Mouse (Mus musculus): ENCODE results near the gene Cog8.
"Not testable (repeated sequence)": the region's sequence is repeated elsewhere in the genome, so short reads cannot be mapped to it uniquely, and the experiment has no call there.

The Cog8 gene

DNA sequence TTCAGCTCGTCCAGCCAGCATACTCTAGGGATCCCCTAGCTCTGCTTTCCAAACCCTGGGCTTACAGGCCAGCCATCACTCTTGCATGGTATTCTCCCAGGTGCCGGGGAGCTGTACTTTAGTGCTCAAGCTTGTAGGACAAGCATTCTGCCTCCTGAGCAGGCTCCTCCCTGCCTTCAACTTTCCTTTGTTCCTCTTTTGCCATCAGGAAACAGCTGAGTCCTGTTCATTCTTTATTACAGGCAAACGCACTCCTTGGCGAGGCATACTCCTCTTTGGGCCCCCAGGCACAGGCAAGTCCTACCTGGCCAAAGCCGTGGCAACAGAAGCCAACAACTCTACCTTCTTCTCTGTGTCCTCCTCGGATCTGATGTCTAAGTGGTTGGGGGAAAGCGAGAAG lies 15.9 kb downstream of the Cog8 start:
- DNase-seq, result no peak

DNA sequence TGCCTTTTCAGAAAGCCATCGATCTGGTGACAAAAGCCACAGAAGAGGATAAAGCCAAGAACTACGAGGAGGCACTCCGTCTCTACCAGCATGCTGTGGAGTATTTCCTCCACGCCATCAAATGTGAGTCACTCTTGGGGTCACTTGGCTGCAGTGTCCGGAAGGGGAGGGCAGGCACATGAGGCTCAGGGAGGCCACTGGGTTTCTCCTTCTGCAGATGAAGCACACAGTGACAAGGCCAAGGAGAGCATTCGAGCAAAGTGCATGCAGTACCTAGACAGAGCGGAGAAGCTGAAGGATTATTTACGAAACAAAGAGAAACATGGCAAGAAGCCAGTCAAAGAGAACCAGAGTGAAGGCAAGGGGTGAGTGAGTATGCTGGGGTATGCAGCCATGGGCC lies 19.9 kb downstream of the Cog8 start:
- DNase-seq, result peak; percentile 30 to 41

DNA sequence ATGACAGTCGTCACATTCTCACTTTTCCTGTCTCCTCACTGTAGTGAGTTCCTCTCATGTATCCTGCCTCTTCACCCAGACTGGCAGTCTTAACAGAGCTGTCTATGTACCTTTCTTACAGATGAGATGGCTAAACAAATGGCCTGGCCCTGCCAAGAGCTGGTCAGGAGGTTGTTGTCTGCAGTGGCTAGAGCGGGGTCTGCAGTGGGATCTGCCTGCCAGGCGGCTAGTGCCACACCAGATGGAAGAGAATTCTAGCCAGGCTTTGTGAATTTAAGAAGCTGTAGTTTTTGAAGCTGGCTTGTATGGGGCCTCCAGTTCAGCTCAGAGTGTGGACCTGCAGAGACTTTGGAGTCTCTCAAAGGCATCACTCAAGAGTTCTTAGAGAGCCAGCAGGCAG lies 20.8 kb downstream of the Cog8 start:
- DNase-seq, result no peak

DNA sequence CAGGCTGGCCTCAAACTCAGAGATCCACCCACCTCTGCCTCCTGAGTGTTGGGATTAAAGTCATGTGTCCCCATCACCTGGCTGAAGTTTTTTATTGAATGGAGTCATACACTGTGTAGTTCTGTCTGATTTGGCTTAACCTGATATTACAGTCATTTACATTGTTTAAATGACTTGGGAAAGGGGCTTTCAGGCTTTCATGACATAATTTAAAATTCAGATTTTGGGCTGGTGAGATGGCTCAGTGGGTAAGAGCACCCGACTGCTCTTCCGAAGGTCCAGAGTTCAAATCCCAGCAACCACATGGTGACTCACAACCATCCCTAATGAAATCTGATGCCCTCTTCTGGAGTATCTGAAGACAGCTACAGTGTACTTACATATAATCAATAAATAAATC lies 22.9 kb downstream of the Cog8 start:
- not testable (repeated sequence) for DNase-seq

DNA sequence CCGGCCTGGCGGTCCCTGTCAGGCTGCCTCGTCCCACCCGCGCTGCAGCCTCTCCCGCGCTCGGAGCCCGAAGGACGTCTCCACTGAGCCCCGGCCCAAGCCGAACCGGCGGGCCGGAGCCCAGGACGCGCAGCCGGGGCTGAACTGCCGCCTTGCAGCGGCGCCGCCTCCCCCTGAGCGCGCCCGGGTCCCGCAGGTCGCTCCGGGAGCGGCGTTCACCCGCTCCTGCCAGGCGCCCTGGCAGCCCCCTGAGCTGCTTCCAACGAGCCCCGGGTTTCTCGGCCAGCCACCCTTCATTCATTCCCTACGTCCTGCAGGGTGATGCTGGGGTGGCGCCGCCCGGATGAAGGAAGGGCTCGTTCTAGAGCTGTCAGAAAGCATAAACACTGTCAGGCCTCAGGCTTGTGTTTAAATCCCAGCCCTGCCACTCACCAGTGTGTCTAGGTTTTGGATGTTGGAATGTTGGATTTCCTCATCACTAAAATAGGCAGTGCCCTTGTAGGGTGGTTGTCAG lies 24.9 kb downstream of the Cog8 start:
- DNase-seq, result no peak

DNA sequence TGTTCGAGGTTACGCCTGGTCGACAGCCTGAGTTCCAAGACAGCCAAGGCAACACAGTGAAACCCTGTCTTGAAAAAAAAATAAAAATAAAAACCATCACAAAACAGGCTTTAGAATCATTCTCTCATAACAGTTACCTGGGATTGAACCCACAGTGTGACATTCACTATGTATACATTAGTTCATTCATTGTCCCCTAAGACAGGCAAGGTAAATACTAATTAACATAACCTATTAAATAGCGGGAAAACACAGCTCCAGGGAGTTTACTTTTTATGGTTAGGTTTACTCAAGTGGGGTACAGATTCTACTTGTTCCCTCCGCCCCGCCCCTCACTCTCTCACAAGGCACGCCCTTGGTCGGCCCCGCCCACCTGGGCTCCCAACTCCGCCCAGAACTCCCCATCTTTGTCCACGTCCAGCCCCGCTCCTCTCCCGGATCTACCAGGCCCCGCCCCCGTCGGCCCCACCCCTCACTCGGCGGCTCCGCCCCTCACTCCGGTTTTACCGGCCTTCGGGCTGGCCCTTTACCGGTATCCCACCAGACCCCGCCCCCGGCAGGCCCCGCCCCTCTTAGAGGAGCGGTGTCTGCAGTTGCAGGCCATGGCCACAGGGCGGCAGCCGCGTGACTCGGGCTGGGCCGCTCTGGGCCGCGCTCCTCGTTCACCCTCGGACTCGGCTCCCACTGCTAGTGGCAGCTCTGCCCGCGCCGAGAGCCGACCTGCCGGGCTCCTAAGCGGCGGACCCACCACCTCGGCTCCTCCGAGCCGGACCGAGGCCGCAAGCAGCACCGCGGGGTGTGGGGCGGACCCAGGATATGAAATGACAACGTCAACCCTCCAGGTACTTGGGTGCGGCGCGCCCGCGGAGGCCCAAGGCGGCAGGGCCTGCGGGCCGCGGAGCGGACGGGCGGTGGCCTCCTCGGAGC lies 25.6 kb downstream of the Cog8 start, which contains the start of gene Vps4a:
Gene Vps4a, plus strand, starts transcription at position 573 of the 927 bp plus-strand sequence.
- peak; percentile 97 to 99 for DNase-seq

DNA sequence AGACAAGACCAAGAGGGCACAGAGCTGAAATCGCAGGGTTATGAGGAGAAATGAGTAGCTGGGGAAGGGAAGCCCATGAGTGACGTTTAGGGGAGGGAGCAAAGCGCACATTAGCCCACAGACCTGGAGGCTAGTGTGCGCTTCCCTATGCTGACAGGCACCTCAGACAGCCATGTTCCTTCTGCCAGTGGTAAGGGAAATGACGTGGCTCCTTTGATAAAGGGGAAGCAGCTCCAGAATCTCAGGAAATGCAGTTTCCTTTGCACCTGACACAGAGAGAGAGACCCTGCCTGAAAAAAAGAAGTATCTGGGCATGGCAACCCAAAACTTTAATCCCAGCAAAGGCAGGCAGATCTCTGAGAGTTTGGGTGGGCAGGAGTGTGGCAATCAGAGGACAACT lies 26.4 kb downstream of the Cog8 start:
- DNase-seq, result no peak

DNA sequence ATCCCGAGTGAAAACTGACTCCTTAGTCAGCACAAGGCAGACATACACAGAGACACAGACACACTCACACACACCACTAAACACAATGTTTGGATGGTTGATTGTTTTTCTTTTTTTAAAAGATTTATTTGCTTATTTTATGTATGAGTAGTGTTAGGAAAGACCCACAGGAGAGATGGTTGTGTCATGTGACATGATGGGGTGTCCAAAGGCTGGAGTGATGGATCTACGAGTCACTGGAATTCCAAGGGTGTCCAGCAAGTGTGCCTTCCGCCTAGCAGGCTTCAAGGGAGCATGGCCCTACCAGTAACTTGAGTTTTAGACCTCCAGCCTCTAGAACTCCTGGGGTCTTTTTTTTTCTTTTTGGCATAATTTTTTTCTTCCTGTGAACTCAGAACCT lies 27.2 kb downstream of the Cog8 start:
- DNase-seq, result no peak

DNA sequence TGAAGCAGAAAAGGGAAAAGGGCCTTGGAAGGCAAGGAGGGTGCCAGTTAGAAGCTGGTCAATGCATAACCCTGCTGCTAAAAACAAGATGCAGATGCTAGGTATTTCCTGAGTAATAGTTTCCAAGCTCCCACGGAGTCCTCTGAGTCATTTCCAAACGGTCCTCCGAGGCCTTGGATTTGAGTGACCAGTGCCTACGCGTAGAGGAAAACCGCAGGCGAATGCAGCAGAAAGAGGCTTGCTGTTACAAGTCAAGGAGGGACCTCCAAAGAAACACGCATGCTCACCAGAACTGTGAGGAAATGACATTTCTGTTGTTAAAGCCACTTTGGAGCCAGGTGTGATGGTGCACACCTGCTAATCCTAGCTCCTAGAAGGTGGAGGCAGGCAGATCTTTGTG lies 33.0 kb downstream of the Cog8 start:
- DNase-seq, result no peak

DNA sequence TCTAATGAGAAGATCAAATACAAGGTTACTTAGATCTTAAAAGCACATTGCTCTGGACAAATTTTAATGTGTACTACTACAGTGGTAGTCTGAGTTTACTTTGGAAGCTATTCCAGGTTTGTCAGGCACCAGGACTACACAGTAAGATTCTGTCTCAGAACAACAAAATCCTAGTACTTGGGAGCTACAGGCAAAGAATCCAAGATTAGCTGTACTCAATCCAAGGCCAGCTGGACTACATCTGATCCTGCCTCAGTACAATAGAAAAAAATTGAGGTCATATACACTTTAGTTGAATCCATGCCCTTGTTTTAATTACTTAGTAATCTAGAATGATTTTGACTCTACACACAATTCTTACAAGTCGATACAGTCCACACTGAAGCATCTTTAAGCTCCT lies 41.6 kb downstream of the Cog8 start:
- DNase-seq, result no peak

DNA sequence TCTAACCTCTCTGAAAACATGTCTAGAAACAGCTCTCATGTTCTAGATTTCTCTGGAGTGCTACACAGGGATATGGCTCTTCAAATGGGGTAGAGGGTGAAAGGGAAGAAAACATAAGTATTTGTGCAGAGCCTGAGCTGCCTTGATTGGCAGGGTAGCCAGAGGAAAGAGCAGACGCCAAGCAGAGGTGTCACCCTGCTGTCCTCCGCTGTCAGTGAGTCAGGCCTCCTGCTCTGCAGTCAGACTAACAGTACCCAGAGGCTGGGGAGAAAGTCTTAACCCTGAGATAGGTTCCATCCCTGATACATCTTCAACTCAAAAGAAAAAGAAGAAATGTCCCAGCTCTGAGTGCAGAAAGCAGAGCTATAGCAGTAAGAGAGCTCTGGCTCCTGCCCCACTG lies 43.8 kb downstream of the Cog8 start:
- DNase-seq, result no peak

DNA sequence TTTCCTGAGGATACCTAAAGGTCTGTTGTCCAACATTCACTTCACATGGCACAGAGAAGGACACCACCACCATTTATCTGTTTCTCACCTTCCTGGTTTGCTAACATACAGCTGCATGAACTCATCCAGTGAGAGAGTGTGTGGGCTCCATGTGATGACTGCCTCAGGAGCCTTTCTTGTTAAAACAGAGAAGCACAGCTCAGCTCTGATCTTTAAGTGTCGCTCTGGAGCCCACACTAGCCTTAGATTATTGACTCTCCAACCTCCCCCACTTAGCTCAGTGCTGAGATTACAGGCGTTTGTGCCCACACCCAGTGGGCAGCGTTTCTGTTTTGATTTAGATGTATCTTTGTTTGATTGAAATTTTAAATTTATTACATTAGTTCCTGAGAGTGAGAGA lies 48.7 kb downstream of the Cog8 start:
- DNase-seq, result no peak

DNA sequence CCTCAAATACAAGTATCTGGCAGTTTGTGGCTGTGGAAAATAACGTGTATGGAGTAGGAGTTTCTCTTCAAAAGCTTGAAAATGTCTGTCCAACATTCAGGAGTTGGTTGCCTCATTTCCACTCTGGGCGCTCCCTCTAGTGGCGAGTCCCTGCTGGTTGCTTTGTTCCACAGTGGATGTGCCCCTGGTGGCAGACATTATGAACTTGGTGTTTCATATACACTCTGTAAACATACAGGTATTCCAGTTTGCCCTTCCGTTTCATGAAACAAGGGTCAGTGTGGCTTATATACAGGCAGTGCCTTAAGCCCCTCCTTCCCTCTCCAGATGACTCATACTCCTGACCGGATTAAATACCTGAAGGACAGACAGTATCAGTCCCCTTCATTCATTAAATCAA lies 54.0 kb downstream of the Cog8 start:
- peak; percentile 76 to 91 for DNase-seq

DNA sequence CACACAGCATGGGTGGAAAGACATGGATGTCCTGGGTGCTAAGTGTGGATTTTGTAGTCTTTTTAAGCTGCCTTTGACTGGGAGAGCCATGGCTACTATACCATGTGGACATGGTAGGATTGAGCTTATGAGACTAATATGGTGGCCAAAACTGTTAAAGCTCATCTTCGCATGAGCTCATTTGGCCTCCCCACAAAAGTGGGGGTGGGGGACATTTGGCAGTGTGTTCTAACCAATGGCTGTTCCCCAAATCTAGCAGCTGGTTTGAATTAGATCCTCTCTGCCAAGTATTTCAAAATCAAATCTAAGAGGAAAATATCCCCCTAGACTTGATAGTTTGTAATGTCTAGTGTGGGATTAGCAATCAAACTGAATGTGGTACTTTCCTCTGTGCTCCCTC lies 57.4 kb downstream of the Cog8 start:
- no peak for DNase-seq

DNA sequence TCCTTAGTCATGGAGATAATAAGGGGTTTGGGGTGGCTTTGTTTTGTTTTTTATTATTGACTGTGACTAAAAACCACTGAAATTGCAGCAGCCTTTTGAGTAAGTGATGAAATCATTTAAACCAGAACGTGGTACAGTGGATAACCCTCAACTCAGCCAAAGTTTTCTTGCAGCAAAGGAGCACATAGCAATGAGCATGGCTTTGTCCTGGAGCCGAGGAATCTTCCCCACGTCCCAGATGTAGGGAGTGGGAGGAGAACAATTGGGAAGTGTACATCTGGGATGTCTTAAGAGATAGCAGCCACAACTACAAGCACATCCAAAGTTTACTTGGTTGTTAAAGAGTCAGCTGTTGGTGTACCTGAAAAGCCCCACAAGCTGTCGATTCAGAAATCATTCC lies 59.1 kb downstream of the Cog8 start:
- no peak for DNase-seq

DNA sequence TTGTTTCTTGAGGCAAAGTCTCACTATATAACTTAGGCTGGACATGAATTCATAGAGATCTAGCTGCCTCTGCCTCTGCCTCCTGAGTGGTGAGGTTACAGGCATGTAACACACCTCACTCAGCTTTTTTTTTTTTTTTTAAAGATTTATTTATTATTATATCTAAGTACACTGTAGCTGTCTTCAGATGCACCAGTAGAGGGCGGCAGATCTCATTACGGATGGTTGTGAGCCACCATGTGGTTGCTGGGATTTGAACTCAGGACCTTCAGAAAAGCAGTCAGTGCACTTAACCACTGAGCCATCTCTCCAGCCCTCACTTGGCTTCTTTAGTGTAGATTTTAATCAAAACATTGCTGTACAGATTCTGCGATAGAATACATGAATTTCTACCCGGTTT lies 60.1 kb downstream of the Cog8 start:
- DNase-seq, result not testable (repeated sequence)
